Mouse (Mus musculus) heart, postnatal 10 days (tissue): ENCODE measurements around the gene Gm436. TPM values are rescaled to one million over a fixed set of nuclear protein-coding genes. Genes with fewer than 3 reads are reported as not detected.

Experiments used
- DNase-seq, 2 experiments: peaks; one replicate each; pipeline ENCODE4 v3.0.0; 2021
- intact Hi-C: fragments of 180-260 bp; cut with DNase I; formaldehyde crosslinking; loops from one replicate; pipeline ENCODE4 v1.15.1; 2025
- total RNA-seq, 2 experiments: library from RNA; stranded (reverse); gene quantifications; 2 replicates each; pipeline ENCODE4 v1.2.3; 2021

Gene Gm436
- not detected for total RNA-seq

GRCm38 (mm10) chr4:144686268-144686667, at the start of gene Gm436:
Gene Gm436 (minus strand): TSS chr4:144686368.
- no peak for DNase-seq
- intact Hi-C loops = no loop called here

GRCm38 (mm10) chr4:144721304-144721703, 35.1 kb upstream of the Gm436 start, which contains the start of gene Gm13178:
Gene Gm13178 (minus strand): TSS chr4:144721404.
- no peak for DNase-seq
- intact Hi-C loops = no loop called here

DNA sequence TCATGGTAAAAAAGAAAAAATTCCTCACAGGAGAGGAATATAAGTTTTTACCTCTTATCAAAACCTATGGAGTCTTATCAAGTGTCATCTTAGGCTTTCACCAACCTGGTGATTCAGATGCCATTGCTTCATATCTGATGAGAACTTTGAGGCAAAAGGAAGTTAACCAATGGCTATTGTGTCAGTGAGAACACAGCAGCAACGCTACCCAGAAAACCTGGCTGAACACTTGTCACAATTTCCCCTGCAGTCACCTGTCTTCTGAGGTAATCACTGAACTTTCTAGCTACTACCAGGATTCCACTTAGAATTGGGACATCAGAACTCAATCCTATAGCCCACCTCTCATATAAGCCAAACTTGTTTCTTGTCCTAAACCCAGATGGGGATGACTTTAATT, 33.5 kb upstream of the Gm436 start:
- no peak for DNase-seq
- intact Hi-C loops = no loop called here

DNA sequence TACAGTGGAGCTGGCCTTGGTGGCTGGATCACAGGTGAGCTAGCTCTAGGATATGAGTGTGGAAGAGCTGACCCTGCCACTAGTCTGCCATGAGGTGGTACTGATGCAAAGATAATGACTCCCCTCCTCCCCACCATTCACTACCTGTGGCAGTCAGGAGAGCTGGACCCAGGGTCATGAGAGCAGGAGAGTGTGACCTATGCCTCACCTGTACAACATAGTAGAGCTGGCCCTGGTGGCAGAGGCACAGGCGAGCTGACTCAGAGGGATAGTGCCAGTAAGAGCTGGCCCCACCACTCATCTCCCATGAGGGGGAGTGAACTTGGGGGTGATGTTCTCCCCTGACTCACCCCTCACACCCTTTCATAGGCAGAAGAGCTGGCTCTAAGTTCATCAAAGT, 32.1 kb upstream of the Gm436 start:
- intact Hi-C loops = no loop called here
- no peak for DNase-seq

GRCm38 (mm10) chr4:144638263-144638662, 47.9 kb downstream of the Gm436 start:
- no peak for DNase-seq
- intact Hi-C loops = no loop called here

Other genes starting within 250 kb of the Gm436 start
- gene 1700012P22Rik, start 247.6 kb downstream of the Gm436 start, total RNA-seq = not detected
- not detected for gene Gm9944, start 233.1 kb downstream of the Gm436 start, total RNA-seq
- not detected for gene Aadacl3, start 222.6 kb downstream of the Gm436 start, total RNA-seq
- not detected for gene 9430007A20Rik, start 166.5 kb downstream of the Gm436 start, total RNA-seq
- gene Gm13124, start 121.2 kb downstream of the Gm436 start, total RNA-seq = not detected
- gene Aadacl4, start 72.7 kb downstream of the Gm436 start, total RNA-seq = not detected
- gene Gm13178, start 35.0 kb upstream of the Gm436 start, total RNA-seq = not detected
- gene Gm438, start 100.2 kb upstream of the Gm436 start, total RNA-seq = not detected
- 10 to 100 TPM; 90.2 to 95.2 TPM for gene Dhrs3, start 206.5 kb upstream of the Gm436 start, total RNA-seq